Comparison of ENCODE assay signal across 10 mouse cellular contexts in the genomic region with DNA sequence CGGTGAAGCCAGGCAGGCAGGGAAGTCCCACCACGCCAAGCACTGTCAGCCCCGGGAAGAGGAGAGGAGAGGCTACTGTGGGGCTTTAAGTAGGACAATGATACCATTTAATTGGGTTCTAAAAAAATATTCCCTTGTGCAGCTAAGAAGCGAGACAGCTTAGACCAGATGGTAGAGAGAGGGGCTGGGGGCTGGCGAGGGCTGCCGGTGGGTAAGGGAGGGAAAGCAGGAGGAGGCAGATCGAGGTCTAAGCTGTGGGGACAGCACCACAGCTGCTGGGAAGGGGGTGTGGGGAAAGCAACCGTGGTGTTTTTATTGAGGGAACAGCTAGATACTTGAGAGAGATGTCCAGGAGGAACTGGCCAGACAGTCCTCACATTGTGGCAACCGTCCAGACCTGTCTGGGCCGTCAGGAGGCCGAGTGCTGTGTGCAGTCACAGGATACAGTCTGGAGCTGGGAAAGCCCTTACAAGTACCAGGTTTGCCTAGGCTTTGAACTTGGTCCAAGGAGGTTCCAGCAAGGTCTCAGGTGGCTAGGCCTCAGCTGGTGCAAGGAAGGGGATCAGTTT. TPM values are rescaled to one million over a fixed set of nuclear protein-coding genes. Genes with fewer than 3 reads are reported as not detected.
DNase-seq lines count a peak whose midpoint lies in the region; ATAC-seq and TF ChIP-seq lines count a peak whose summit lies in the region.
"Had no signal": no experiment of that assay in that cellular context is flagged by ENCODE, and none has a peak within 500 bp of the region (broad histone marks: within the 10 kb centered on the region; RNA-seq: fewer than 3 reads in every experiment).

No protein-coding gene starts in this region.

- TF ChIP-seq CTCF in gastrocnemius, adult 2 months (IDR thresholded peaks at IDR 0.05) = no peak
- TF ChIP-seq CTCF in midbrain, postnatal 0 days (IDR thresholded peaks at IDR 0.05) = no peak

- H3K4me3 ChIP-seq in gastrocnemius, adult 2 months = no peak overlapping the region
- no peak overlapping the region for H3K4me3 ChIP-seq in midbrain, embryonic 14.5 days (replicated peaks; ENCODE audit: low read depth, low read length)
- no peak overlapping the region for H3K4me3 ChIP-seq in midbrain, postnatal 0 days (ENCODE audit: low read depth, low read length)
- no peak overlapping the region for H3K4me3 ChIP-seq in heart, embryonic 15.5 days
- H3K4me3 ChIP-seq in neural tube, embryonic 13.5 days = no peak overlapping the region
- H3K4me3 ChIP-seq: liver, embryonic 13.5 days had no signal

- no peaks in the 10 kb centered on the region for H3K27me3 ChIP-seq in midbrain, embryonic 14.5 days (ENCODE audit: control insufficient read depth, insufficient read depth, low read length)
- H3K27me3 ChIP-seq in midbrain, postnatal 0 days (ENCODE audit: insufficient read depth, low read length) = no peaks in the 10 kb centered on the region
- no peaks in the 10 kb centered on the region for H3K27me3 ChIP-seq in heart, embryonic 15.5 days
- H3K27me3 ChIP-seq in neural tube, embryonic 13.5 days = no peaks in the 10 kb centered on the region

- peak overlapping the region; percentile 16; the same call in 1 of the 2 replicates for H3K9ac ChIP-seq in midbrain, embryonic 14.5 days (replicated peaks; ENCODE audit: low read length)
- no peak overlapping the region for H3K9ac ChIP-seq in midbrain, postnatal 0 days (replicated peaks; ENCODE audit: low read length, poor library complexity, severe bottlenecking)
- H3K9ac ChIP-seq in heart, embryonic 15.5 days = no peak overlapping the region; the same call in 1 of the 2 replicates
- H3K9ac ChIP-seq in neural tube, embryonic 13.5 days = peak overlapping the region; percentile 13; the same call in 1 of the 2 replicates
- H3K9ac ChIP-seq: liver, embryonic 13.5 days had no signal

- no peaks in the 10 kb centered on the region for H3K36me3 ChIP-seq in midbrain, embryonic 14.5 days (ENCODE audit: control insufficient read depth, insufficient read depth, low read length)
- H3K36me3 ChIP-seq in midbrain, postnatal 0 days (ENCODE audit: insufficient read depth, low read length) = no peaks in the 10 kb centered on the region
- peaks cover 46% of the 10 kb centered on the region for H3K36me3 ChIP-seq in heart, embryonic 15.5 days
- H3K36me3 ChIP-seq in neural tube, embryonic 13.5 days = no peaks in the 10 kb centered on the region
- H3K36me3 ChIP-seq: liver, embryonic 13.5 days had no signal

- ATAC-seq in midbrain, embryonic 14.5 days (ENCODE audit: low FRiP score, low TSS enrichment) = no peak
- no peak for ATAC-seq in midbrain, postnatal 0 days (ENCODE audit: low FRiP score)
- no peak for ATAC-seq in heart, embryonic 15.5 days (replicated peaks; ENCODE audit: insufficient number of reproducible peaks, insufficient read depth, low FRiP score, low read depth)
- ATAC-seq in neural tube, embryonic 13.5 days (ENCODE audit: low read depth) = no peak

- no peaks in the 10 kb centered on the region for H3K9me3 ChIP-seq in midbrain, embryonic 14.5 days (ENCODE audit: control insufficient read depth, low read length)
- H3K9me3 ChIP-seq in midbrain, postnatal 0 days (ENCODE audit: low read length) = no peaks in the 10 kb centered on the region
- no peaks in the 10 kb centered on the region for H3K9me3 ChIP-seq in heart, embryonic 15.5 days (replicated peaks)
- H3K9me3 ChIP-seq in neural tube, embryonic 13.5 days = no peaks in the 10 kb centered on the region
- H3K9me3 ChIP-seq: liver, embryonic 13.5 days had no signal

- intact Hi-C loops in gastrocnemius, adult 2 months (cut with DNase I) = loop anchor here (10.0 kb wide), 1 partner anchor 437 kb away; no protein-coding TSS in a partner anchor
- intact Hi-C loops in gastrocnemius, postnatal 36 days (cut with DNase I) = loop anchor here (5.0 kb wide), 1 partner anchor 60 kb away; no protein-coding TSS in a partner anchor

- no peak overlapping the region for H3K27ac ChIP-seq in gastrocnemius, adult 2 months
- H3K27ac ChIP-seq in midbrain, embryonic 14.5 days (replicated peaks; ENCODE audit: low read depth, low read length) = peak overlapping the region; percentile 67
- H3K27ac ChIP-seq in midbrain, postnatal 0 days (ENCODE audit: low read depth, low read length) = no peak overlapping the region
- H3K27ac ChIP-seq in heart, embryonic 15.5 days = peak overlapping the region; percentile 53
- H3K27ac ChIP-seq in neural tube, embryonic 13.5 days (replicated peaks) = peak overlapping the region; percentile 75
- H3K27ac ChIP-seq: kidney, postnatal 0 days; liver, embryonic 13.5 days had no signal

- peaks cover 19% of the 10 kb centered on the region for H3K4me1 ChIP-seq in midbrain, embryonic 14.5 days (ENCODE audit: control insufficient read depth, insufficient read depth, low read length)
- no peaks in the 10 kb centered on the region for H3K4me1 ChIP-seq in midbrain, postnatal 0 days (ENCODE audit: insufficient read depth, low read length)
- H3K4me1 ChIP-seq in heart, embryonic 15.5 days (replicated peaks) = peaks cover 42% of the 10 kb centered on the region
- peaks cover 51% of the 10 kb centered on the region for H3K4me1 ChIP-seq in neural tube, embryonic 13.5 days (replicated peaks)

- DNase-seq in gastrocnemius, adult 2 months = peak; percentile 81
- DNase-seq in gastrocnemius, postnatal 36 days = no peak
- no peak for DNase-seq in midbrain, embryonic 14.5 days
- no peak for DNase-seq in midbrain, postnatal 0 days (ENCODE audit: low spot score)
- DNase-seq in Muller cell, postnatal 12 days (ENCODE audit: inconsistent ontology term) = no peak
- DNase-seq in frontal cortex, postnatal 25 days (ENCODE audit: low spot score in 2 of 2) = no peak
- DNase-seq: liver, embryonic 13.5 days had no signal

- 35% methylated on average over 11 of the region's 11 CpGs for WGBS in midbrain, embryonic 14.5 days
- 42% methylated on average over 11 of the region's 11 CpGs for WGBS in midbrain, postnatal 0 days
- WGBS in heart, embryonic 15.5 days = 47% methylated on average over 11 of the region's 11 CpGs
- WGBS in neural tube, embryonic 13.5 days = 45% methylated on average over 11 of the region's 11 CpGs

- H3K4me2 ChIP-seq in midbrain, embryonic 14.5 days (ENCODE audit: low read length) = no peak overlapping the region
- no peak overlapping the region for H3K4me2 ChIP-seq in midbrain, postnatal 0 days (ENCODE audit: low read depth, low read length, poor library complexity, severe bottlenecking)
- no peak overlapping the region for H3K4me2 ChIP-seq in heart, embryonic 15.5 days
- H3K4me2 ChIP-seq in neural tube, embryonic 13.5 days = no peak overlapping the region
- H3K4me2 ChIP-seq: liver, embryonic 13.5 days had no signal

RNA-seq across cellular contexts. Expression of a gene that starts 22.1 kb away (rescaled TPM):
- 1 to 10 TPM in 1 of 2 experiments, under 1 TPM in 1; 0.94 to 1.8 TPM for total RNA-seq in gastrocnemius, adult 2 months (2021)
- 1 to 10 TPM in 1 of 2 experiments, under 1 TPM in 1; 0.94 to 1.7 TPM for total RNA-seq in gastrocnemius, postnatal 36 days (2021)
- 3.4 and 3.5 TPM in 2 replicates for polyA plus RNA-seq in midbrain, embryonic 14.5 days (2014; fragmentation: Nextera tagmentation; extraction: Ambion mirVana)
- 7.3 and 11.2 TPM in 2 replicates for total RNA-seq in midbrain, postnatal 0 days (2014; rRNA removed)
- polyA plus RNA-seq in midbrain, postnatal 0 days (2015; fragmentation: Nextera tagmentation; extraction: Ambion mirVana) = 1.9 TPM in 2 replicates
- 8.0 and 9.4 TPM in 2 replicates for polyA plus RNA-seq in heart, embryonic 15.5 days (2015; fragmentation: Nextera tagmentation; extraction: Ambion mirVana)
- 3.5 and 6.4 TPM in 2 replicates for polyA plus RNA-seq in neural tube, embryonic 13.5 days (2015; fragmentation: Nextera tagmentation; extraction: Ambion mirVana)

Comparison
In these comparisons a context has a peak if more than half of its experiments do, and no peak if none do; other contexts are left out.
1. H3K27ac ChIP-seq: peak in midbrain, embryonic 14.5 days (single experiment), heart, embryonic 15.5 days (single experiment) and neural tube, embryonic 13.5 days (single experiment); none in gastrocnemius, adult 2 months (single experiment) and midbrain, postnatal 0 days (single experiment).
2. H3K9ac ChIP-seq: peak in midbrain, embryonic 14.5 days (single experiment) and neural tube, embryonic 13.5 days (single experiment); none in midbrain, postnatal 0 days (single experiment) and heart, embryonic 15.5 days (single experiment).